Mouse (Mus musculus) macrophage (primary cell): ENCODE data around the gene Ttc28. TPM values are rescaled to one million over a fixed set of nuclear protein-coding genes. Genes with fewer than 3 reads are reported as not detected.

ENCODE experiments used
- H3K27ac ChIP-seq: fragments of 350-480 bp; formaldehyde crosslinking; 2 replicates; pipeline ENCODE4 v1.9.0; 2021
- H3K36me3 ChIP-seq: fragments of 350-480 bp; formaldehyde crosslinking; 2 replicates; pipeline ENCODE4 v1.9.0; 2021; ENCODE audit errors: inconsistent target
- H3K4me3 ChIP-seq: fragments of 350-480 bp; formaldehyde crosslinking; 2 replicates; pipeline ENCODE4 v1.9.0; 2021; ENCODE audit errors: inconsistent target
- H3K79me2 ChIP-seq: fragments of 350-480 bp; formaldehyde crosslinking; 2 replicates; pipeline ENCODE4 v1.9.0; 2021; ENCODE audit errors: inconsistent target
- WGBS: methylation state at CpG from one replicate; pipeline ENCODE4 v1.1.7; 2026; ENCODE audit warnings: inconsistent platforms; ENCODE audit not compliant: missing documents; 5-methylcytosine and 5-hydroxymethylcytosine counted together
- polyA plus RNA-seq: library from polyadenylated mRNA; stranded (reverse); fragments of 250-400 nt; gene quantifications from 3 replicates; pipeline ENCODE4 v1.2.4, GENCODE M21; 2018; ENCODE audit warnings: inconsistent platforms

Ttc28 gene
- polyA plus RNA-seq, 1 experiment from 2014 or later: 0.77 TPM

DNA sequence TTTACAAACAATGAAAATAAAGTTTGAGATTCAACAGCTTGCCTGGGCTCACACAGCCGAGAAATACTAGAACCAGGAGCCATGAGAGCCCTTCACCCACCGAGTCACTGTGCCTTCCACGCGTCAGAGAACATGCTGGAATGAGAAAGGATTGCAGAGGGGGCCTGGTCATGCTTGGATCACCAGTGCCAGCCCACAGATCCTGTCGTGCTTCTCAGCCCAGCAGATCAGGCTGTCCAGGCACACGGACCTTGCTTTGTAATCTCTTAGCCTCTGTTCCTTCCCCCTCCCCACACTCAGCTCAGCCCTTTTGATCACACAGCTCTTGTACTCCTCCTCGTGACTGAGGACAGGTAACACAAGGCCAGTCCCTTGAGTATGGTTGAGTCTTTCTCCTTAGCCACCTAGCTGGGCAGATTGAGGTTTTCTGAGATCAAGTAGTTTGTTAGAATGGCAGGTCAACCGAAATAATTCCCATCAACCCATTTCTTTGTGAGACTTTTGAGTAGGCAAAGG is 334.4 kb downstream of the Ttc28 start:
- H3K79me2 ChIP-seq: no peaks in the 10 kb centered on the region
- no peak overlapping the region for H3K4me3 ChIP-seq
- no peak overlapping the region for H3K27ac ChIP-seq
- H3K36me3 ChIP-seq: no peaks in the 10 kb centered on the region
- 71% methylated on average over 8 of the region's 8 CpGs for WGBS

GRCm38 (mm10) chr5:111214890-111215289 is 335.3 kb downstream of the Ttc28 start:
- no peak overlapping the region for H3K27ac ChIP-seq
- 92% methylated on average over 9 of the region's 13 CpGs for WGBS
- no peaks in the 10 kb centered on the region for H3K36me3 ChIP-seq
- H3K79me2 ChIP-seq: no peaks in the 10 kb centered on the region
- no peak overlapping the region for H3K4me3 ChIP-seq

DNA sequence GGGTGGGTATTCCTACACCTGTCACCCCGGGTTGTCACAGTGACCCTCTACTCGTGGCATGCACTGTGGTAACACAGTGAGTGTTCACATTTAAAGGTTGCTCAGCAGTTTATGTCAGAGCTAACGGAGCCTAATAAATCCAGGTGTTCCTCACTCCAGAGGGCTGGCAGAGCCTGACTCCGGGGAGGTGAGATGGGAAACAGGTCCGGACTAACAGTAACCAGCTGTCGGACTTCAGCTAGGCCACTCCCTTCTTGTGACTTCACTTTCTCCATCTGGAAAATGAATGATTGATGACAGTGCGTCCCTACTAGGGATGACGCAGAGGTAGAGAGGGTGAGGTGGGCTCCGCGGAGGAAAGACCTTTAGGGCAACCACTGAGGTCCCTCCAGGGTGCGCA is 336.1 kb downstream of the Ttc28 start:
- WGBS: 91% methylated on average over 11 of the region's 11 CpGs
- H3K4me3 ChIP-seq: no peak overlapping the region
- H3K36me3 ChIP-seq: no peaks in the 10 kb centered on the region
- no peak overlapping the region for H3K27ac ChIP-seq
- H3K79me2 ChIP-seq: no peaks in the 10 kb centered on the region

GRCm38 (mm10) chr5:111216166-111216565 is 336.6 kb downstream of the Ttc28 start:
- Histone ChIP-seq H3K79me2 (no peaks in the 10 kb centered on the region), H3K36me3 (no peaks in the 10 kb centered on the region), H3K27ac (no peak overlapping the region), H3K4me3 (no peak overlapping the region)
- 93% methylated on average over 9 of the region's 9 CpGs for WGBS

GRCm38 (mm10) chr5:111217447-111218110 is 338.0 kb downstream of the Ttc28 start:
- no peaks in the 10 kb centered on the region for H3K79me2 ChIP-seq
- 96% methylated on average over 18 of the region's 18 CpGs for WGBS
- H3K4me3 ChIP-seq: no peak overlapping the region
- no peak overlapping the region for H3K27ac ChIP-seq
- H3K36me3 ChIP-seq: no peaks in the 10 kb centered on the region

- 79% methylated on average over 6 of the region's 6 CpGs for WGBS
- Histone ChIP-seq H3K36me3 (no peaks in the 10 kb centered on the region), H3K79me2 (no peaks in the 10 kb centered on the region), H3K4me3 (no peak overlapping the region), H3K27ac (no peak overlapping the region)
These were observed 338.7 kb downstream of the Ttc28 start for GRCm38 (mm10) chr5:111218111-111218891.

DNA sequence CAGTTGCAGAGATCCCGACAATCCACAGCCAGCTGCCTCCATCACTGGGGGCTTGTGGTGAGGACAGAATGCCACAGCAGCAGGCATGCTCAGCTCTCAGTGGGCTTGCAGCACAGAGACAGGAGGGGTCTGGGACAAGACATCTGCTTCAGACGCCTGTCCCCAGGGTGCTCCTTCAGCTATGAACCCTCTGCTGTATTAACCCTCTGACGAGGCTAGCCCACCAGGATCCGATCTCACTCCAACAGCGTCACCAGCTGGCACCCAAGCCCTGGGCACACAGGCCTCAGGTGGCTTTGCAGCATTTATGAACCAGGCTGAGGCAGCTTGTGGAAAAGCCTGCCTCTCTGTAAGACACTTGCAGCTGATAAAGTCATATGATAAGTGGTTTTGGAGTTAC is 339.4 kb downstream of the Ttc28 start:
- 93% methylated on average over 5 of the region's 5 CpGs for WGBS
- no peaks in the 10 kb centered on the region for H3K36me3 ChIP-seq
- no peaks in the 10 kb centered on the region for H3K79me2 ChIP-seq
- H3K27ac ChIP-seq: no peak overlapping the region
- H3K4me3 ChIP-seq: no peak overlapping the region

GRCm38 (mm10) chr5:111220679-111221380 is 341.2 kb downstream of the Ttc28 start:
- Histone ChIP-seq H3K27ac (no peak overlapping the region), H3K4me3 (no peak overlapping the region), H3K79me2 (no peaks in the 10 kb centered on the region), H3K36me3 (no peaks in the 10 kb centered on the region)
- WGBS: 90% methylated on average over 16 of the region's 16 CpGs

DNA sequence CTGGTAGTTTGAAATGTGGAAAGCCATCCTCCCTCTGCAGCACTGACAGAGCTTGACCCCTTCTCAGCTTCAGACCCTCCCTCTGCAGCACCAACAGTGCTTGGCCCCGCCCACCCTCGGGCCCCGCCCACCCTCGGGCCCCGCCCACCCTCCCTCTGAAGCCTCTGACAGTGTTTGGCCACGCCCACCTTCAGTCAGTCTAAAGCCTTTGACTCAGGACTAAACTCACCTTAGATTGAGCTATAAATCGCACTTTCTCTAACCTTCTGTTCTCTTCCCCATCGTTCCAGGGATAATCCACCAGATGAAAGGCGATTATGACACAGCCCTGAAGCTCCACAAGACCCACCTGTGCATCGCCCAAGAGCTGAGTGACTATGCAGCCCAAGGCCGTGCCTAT is 343.2 kb downstream of the Ttc28 start:
- H3K79me2 ChIP-seq: no peaks in the 10 kb centered on the region
- no peak overlapping the region for H3K4me3 ChIP-seq
- 75% methylated on average over 9 of the region's 11 CpGs for WGBS
- H3K27ac ChIP-seq: no peak overlapping the region
- no peaks in the 10 kb centered on the region for H3K36me3 ChIP-seq

GRCm38 (mm10) chr5:111225306-111225705 is 345.7 kb downstream of the Ttc28 start:
- no peak overlapping the region for H3K4me3 ChIP-seq
- 95% methylated on average over 11 of the region's 11 CpGs for WGBS
- no peaks in the 10 kb centered on the region for H3K79me2 ChIP-seq
- H3K27ac ChIP-seq: no peak overlapping the region
- no peaks in the 10 kb centered on the region for H3K36me3 ChIP-seq

DNA sequence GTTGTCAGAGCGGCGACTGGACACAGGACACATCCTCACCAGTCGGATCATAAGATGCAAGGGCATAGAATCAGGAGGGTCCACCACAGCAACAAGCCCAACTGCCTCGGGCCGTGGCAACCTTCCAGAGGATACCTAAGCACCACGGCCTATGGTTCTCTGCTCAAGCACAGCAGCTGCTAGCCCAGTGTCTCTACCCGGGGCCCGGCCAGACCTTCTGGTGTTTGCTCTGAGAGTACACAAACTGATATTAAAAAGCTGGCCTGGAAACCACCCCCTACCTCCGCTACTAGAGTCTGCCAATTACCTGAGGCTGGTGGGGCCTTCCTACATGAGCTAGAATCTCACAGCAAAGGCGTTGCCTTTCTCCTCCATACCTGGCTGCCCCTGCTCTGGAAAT is 346.9 kb downstream of the Ttc28 start:
- WGBS: 95% methylated on average over 6 of the region's 10 CpGs
- Histone ChIP-seq H3K36me3 (no peaks in the 10 kb centered on the region), H3K79me2 (no peaks in the 10 kb centered on the region), H3K27ac (no peak overlapping the region), H3K4me3 (no peak overlapping the region)

GRCm38 (mm10) chr5:111227850-111228249 is 348.2 kb downstream of the Ttc28 start:
- no peaks in the 10 kb centered on the region for H3K36me3 ChIP-seq
- H3K79me2 ChIP-seq: no peaks in the 10 kb centered on the region
- no peak overlapping the region for H3K4me3 ChIP-seq
- no peak overlapping the region for H3K27ac ChIP-seq
- WGBS: 92% methylated on average over 5 of the region's 5 CpGs

DNA sequence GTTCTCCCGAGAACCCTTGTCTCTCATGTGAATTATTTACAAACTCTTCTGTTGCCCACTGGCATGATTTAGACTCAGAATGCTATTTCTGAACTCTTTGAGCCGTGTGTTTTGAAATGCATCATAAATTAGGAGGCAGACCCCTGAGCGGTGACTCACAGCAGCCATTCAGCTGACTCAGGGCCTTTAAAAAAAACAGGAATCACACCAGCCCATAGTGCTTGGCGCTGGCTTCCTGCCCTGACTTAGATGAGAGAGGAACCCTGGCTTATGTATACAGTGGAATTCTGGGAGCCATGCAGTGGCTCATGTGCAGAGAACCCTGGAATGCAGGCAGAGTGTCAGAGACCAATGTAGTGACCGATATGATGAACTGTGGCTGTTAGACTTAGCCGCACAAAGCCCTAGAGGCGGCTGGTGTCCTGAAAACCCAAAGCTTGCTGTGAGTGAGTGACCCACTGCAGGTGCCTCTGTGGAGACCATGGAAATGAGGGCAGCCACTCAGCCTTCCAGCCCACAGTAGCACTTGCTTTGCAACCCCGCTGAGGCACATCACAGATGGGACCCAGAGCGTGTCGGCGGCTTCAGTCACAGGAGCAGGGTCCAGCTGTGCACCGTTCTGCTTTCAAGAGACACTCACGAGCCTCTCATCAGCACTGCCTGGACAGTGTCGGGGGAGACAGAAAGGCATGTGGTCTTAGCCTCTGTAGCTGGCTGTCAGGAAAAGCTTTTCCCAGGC is 348.9 kb downstream of the Ttc28 start:
- Histone ChIP-seq H3K79me2 (no peaks in the 10 kb centered on the region), H3K27ac (no peak overlapping the region), H3K4me3 (no peak overlapping the region), H3K36me3 (no peaks in the 10 kb centered on the region)
- 68% methylated on average over 14 of the region's 14 CpGs for WGBS

GRCm38 (mm10) chr5:111229041-111229394 is 349.4 kb downstream of the Ttc28 start:
- Histone ChIP-seq H3K4me3 (no peak overlapping the region), H3K36me3 (no peaks in the 10 kb centered on the region), H3K27ac (no peak overlapping the region), H3K79me2 (no peaks in the 10 kb centered on the region)
- WGBS: 67% methylated on average over 8 of the region's 12 CpGs
